Mouse (Mus musculus): ENCODE data around the gene Tmtc2.

Gene Tmtc2

GRCm38 (mm10) chr10:105142201-105142600 lies 432.1 kb downstream of the Tmtc2 start:
- no peak for DNase-seq

All from right cerebral cortex, postnatal 4 days (tissue).